Mouse (Mus musculus) liver, embryonic 16.5 days (tissue): ENCODE measurements around the gene 9230104L09Rik. TPM values are rescaled to one million over a fixed set of nuclear protein-coding genes. Genes with fewer than 3 reads are reported as not detected.

ENCODE experiments used
- ATAC-seq: fragments of 200-750 bp; cut with Nextera tagmentation; 2 replicates; pipeline ENCODE4 v1.8.0; 2017; ENCODE audit warnings: low read depth, mild to moderate bottlenecking, moderate number of reproducible peaks, moderate library complexity
- H3K27ac ChIP-seq: fragments of 300-500 bp; sonication (generic); 2 replicates; pipeline ENCODE4 v1.5.1; 2014; ENCODE audit warnings: mild to moderate bottlenecking, low read length
- H3K27me3 ChIP-seq: fragments of 300-500 bp; sonication (generic); 2 replicates; pipeline ENCODE4 v1.6.1; 2014; ENCODE audit warnings: low read depth, low read length, mixed read lengths; ENCODE audit not compliant: control insufficient read depth, insufficient read depth
- H3K36me3 ChIP-seq: fragments of 300-500 bp; sonication (generic); 2 replicates; pipeline ENCODE4 v1.6.1; 2014; ENCODE audit warnings: mild to moderate bottlenecking; ENCODE audit not compliant: control insufficient read depth, insufficient read depth
- H3K4me1 ChIP-seq: fragments of 300-500 bp; sonication (generic); 2 replicates; pipeline ENCODE4 v1.6.1; 2014; ENCODE audit warnings: low read depth, low read length, mixed read lengths; ENCODE audit not compliant: control insufficient read depth
- H3K4me2 ChIP-seq: fragments of 300-500 bp; sonication (generic); 2 replicates; pipeline ENCODE4 v1.6.1; 2014; ENCODE audit warnings: low read depth, low read length, mixed read lengths
- H3K4me3 ChIP-seq: fragments of 300-500 bp; sonication (generic); 2 replicates; pipeline ENCODE4 v1.5.1; 2014; ENCODE audit warnings: low read depth, mild to moderate bottlenecking, low read length
- H3K9ac ChIP-seq: fragments of 300-500 bp; sonication (generic); 2 replicates; pipeline ENCODE4 v1.6.1; 2014; ENCODE audit warnings: low read depth, low read length
- H3K9me3 ChIP-seq: fragments of 300-500 bp; sonication (generic); replicated peaks from 2 replicates; pipeline ENCODE4 v1.6.1; 2016; ENCODE audit warnings: low read length; ENCODE audit not compliant: control insufficient read depth
- WGBS: fragments of 180-500 bp; shearing (Covaris S2); extraction: QIAGEN DNeasy Blood & Tissue Kit; methylation state at CpG from one replicate; pipeline ENCODE4 v1.1.7; 2014; ENCODE audit not compliant: insufficient replicate concordance; 5-methylcytosine and 5-hydroxymethylcytosine counted together
- polyA plus RNA-seq: library from polyadenylated mRNA; unstranded; fragments of >200 nt; fragmentation: Nextera tagmentation; extraction: Ambion mirVana; gene quantifications from 2 replicates; pipeline ENCODE4 v1.2.1, GENCODE M21; 2015

Gene 9230104L09Rik
- polyA plus RNA-seq, 1 experiment from 2014 or later = not detected

- 41% methylated on average over 4 of the region's 4 CpGs for WGBS
- H3K4me1 ChIP-seq = no peaks in the 10 kb centered on the region
Observed at GRCm38 (mm10) chr2:148834912-148835311, 29.9 kb downstream of the 9230104L09Rik start, which contains the start of gene Cst9. Cst9 (plus strand) TSS chr2:148835147.

DNA sequence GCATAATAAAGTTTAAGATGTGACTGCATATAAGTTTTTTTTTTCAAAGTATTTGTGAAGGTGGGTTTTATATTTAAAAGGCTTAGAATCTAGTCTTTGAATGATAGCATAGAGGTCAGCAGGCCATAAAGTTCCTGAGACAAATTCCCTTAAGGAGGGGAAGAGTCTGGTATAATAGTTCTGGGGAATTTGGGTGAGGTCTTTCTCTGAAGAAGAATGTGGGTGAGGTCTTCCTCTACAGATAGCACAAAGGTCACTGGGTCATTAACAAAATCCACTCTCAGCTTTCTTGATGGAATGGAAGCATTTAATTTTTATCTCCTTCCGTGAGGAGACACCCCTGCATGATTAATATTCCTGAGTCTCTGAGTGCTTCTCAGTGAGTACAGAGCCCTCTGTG is 38.9 kb downstream of the 9230104L09Rik start:
- Histone ChIP-seq H3K27ac (no peak overlapping the region), H3K4me2 (no peak overlapping the region), H3K36me3 (no peaks in the 10 kb centered on the region), H3K4me1 (no peaks in the 10 kb centered on the region), H3K9me3 (no peaks in the 10 kb centered on the region), H3K4me3 (no peak overlapping the region), H3K27me3 (no peaks in the 10 kb centered on the region), H3K9ac (no peak overlapping the region)
- ATAC-seq = no peak
- 48% methylated on average over 1 of the region's 1 CpGs for WGBS

More at GRCm38 (mm10) chr2:148834912-148835311, 29.9 kb downstream of the 9230104L09Rik start, which contains the start of gene Cst9:
- no peak for ATAC-seq
- Histone ChIP-seq H3K27me3 (no peaks in the 10 kb centered on the region), H3K9ac (no peak within 1 kb of the TSS), H3K4me3 (no peak within 1 kb of the TSS), H3K27ac (no peak within 1 kb of the TSS), H3K36me3 (no peaks in the 10 kb centered on the region), H3K9me3 (no peaks in the 10 kb centered on the region), H3K4me2 (no peak within 1 kb of the TSS)

- no peaks in the 10 kb centered on the region for H3K4me1 ChIP-seq
- no peaks in the 10 kb centered on the region for H3K9me3 ChIP-seq
- H3K27ac ChIP-seq = no peak within 1 kb of the TSS
- no peak within 1 kb of the TSS for H3K4me2 ChIP-seq
- no peak within 1 kb of the TSS for H3K9ac ChIP-seq
- no peaks in the 10 kb centered on the region for H3K27me3 ChIP-seq
- ATAC-seq = no peak
- H3K36me3 ChIP-seq = no peaks in the 10 kb centered on the region
- H3K4me3 ChIP-seq = no peak within 1 kb of the TSS
Observed at GRCm38 (mm10) chr2:148819909-148820308, 44.9 kb downstream of the 9230104L09Rik start, which contains the start of gene Cst13. Cst13 (plus strand) TSS chr2:148820081.

GRCm38 (mm10) chr2:148806696-148807095 is 58.1 kb downstream of the 9230104L09Rik start:
- ATAC-seq = no peak
- Histone ChIP-seq H3K4me3 (no peak overlapping the region), H3K4me2 (no peak overlapping the region), H3K4me1 (no peaks in the 10 kb centered on the region), H3K36me3 (no peaks in the 10 kb centered on the region), H3K9me3 (no peaks in the 10 kb centered on the region), H3K27me3 (no peaks in the 10 kb centered on the region), H3K9ac (no peak overlapping the region), H3K27ac (no peak overlapping the region)
- WGBS = 58% methylated on average over 6 of the region's 6 CpGs

- Histone ChIP-seq H3K4me3 (no peak overlapping the region), H3K9ac (no peak overlapping the region), H3K36me3 (no peaks in the 10 kb centered on the region), H3K27ac (no peak overlapping the region), H3K4me1 (no peaks in the 10 kb centered on the region), H3K9me3 (no peaks in the 10 kb centered on the region), H3K4me2 (no peak overlapping the region), H3K27me3 (no peaks in the 10 kb centered on the region)
- ATAC-seq = peak; percentile 75
- 11% methylated on average over 3 of the region's 3 CpGs for WGBS
Observed at GRCm38 (mm10) chr2:148801491-148801921, 63.3 kb downstream of the 9230104L09Rik start.

- Histone ChIP-seq H3K4me2 (no peak within 1 kb of the TSS), H3K9me3 (no peaks in the 10 kb centered on the region), H3K36me3 (no peaks in the 10 kb centered on the region), H3K27me3 (no peaks in the 10 kb centered on the region), H3K4me1 (no peaks in the 10 kb centered on the region), H3K27ac (no peak within 1 kb of the TSS), H3K9ac (no peak within 1 kb of the TSS), H3K4me3 (no peak within 1 kb of the TSS)
- 50% methylated on average over 1 of the region's 1 CpGs for WGBS
- no peak for ATAC-seq
Observed at GRCm38 (mm10) chr2:148798485-148798884, 66.4 kb downstream of the 9230104L09Rik start, which contains the start of gene Cst8. Cst8 (plus strand) TSS chr2:148798785.

Other genes with a start within 250 kb of the 9230104L09Rik start
- 41.4 and 45.1 TPM in 2 replicates for gene Nxt1, start 192.4 kb downstream of the 9230104L09Rik start, polyA plus RNA-seq
- gene Gzf1, start 184.0 kb downstream of the 9230104L09Rik start, polyA plus RNA-seq = 11.7 and 13.9 TPM in 2 replicates
- gene Napb, start 132.6 kb downstream of the 9230104L09Rik start, polyA plus RNA-seq = 0.27 and 0.34 TPM in 2 replicates
- not detected in 2 replicates for gene Cstl1, start 114.7 kb downstream of the 9230104L09Rik start, polyA plus RNA-seq
- not detected in 2 replicates for gene Cst11, start 93.5 kb downstream of the 9230104L09Rik start, polyA plus RNA-seq
- not detected in 2 replicates for gene 8030411F24Rik, start 83.0 kb downstream of the 9230104L09Rik start, polyA plus RNA-seq
- not detected in 2 replicates for gene Cst12, start 75.7 kb downstream of the 9230104L09Rik start, polyA plus RNA-seq
- 0.43 and 0.79 TPM in 2 replicates for gene Cst8, start 66.3 kb downstream of the 9230104L09Rik start, polyA plus RNA-seq
- not detected in 2 replicates for gene Cst13, start 45.0 kb downstream of the 9230104L09Rik start, polyA plus RNA-seq
- gene Cst9, start 29.9 kb downstream of the 9230104L09Rik start, polyA plus RNA-seq = not detected in 2 replicates
- gene Cst3, start 10.7 kb upstream of the 9230104L09Rik start, polyA plus RNA-seq = 179 and 183 TPM in 2 replicates
- gene Gm1330, start 138.2 kb upstream of the 9230104L09Rik start, polyA plus RNA-seq = not detected in 2 replicates
- not detected in 2 replicates for gene Gm10750, start 152.2 kb upstream of the 9230104L09Rik start, polyA plus RNA-seq